Mouse (Mus musculus): ENCODE measurements around the gene Rpa1. TPM values are rescaled to one million over a fixed set of nuclear protein-coding genes. Genes with fewer than 3 reads are reported as not detected.
A peak's percentile ranks its signal among the peaks of the same experiment; 100 is the strongest.

The Rpa1 gene
- polyA plus RNA-seq, 2 experiments: 55.3 to 93.2 TPM

DNA sequence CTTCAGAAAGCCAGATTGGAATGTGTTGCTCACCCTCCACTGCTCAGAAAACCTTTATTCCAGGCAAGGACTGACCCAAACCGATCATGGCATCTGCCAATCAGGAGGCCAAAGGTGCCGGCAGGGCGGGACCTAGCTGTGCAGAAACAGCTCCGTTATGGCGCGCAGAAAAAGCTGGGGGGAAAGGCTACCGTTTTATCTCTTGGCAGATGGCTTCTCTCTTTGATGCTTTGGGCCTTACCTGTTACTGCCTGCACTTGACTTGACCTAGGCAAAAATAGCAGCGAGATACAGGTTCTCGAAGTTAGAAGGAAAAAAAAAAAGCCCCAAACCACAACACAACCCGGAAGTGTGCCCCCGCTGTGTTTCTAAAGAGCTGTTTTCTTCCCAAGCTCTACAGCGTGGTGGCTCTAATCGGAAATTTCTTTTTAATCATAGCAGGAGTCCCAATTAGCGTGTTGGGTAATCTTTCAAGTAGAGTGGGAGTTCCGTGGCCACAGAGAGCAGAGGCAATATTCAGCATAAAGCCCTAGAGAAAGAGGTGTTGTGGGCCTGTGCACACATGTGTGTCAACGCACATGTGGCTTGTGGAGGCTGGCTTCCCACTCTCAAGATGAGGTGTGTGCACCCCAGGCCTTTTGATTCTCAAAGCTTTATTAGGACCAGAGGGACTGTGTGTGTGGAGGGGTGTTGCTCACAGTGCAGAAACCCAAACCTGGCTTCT lies 68.6 kb downstream of the Rpa1 start:
- DNase-seq (ENCODE audit: low read depth in 3 of 3, low spot score in 3 of 3): peak in 1 of 3 experiments; percentile 20
- Histone ChIP-seq H3K4me1 (replicated peaks; ENCODE audit: control insufficient read depth in 2 of 2, insufficient read depth in 2 of 2, low read length in 1 of 2) (peaks cover 18 to 23% of the 10 kb centered on the region in 2 experiments), H3K9ac (replicated peaks) (peak overlapping the region; percentile 52), H3K36me3 (replicated peaks; ENCODE audit: control insufficient read depth, insufficient read depth, low read depth) (no peaks in the 10 kb centered on the region), H3K4me3 (ENCODE audit: insufficient read depth in 1 of 2, low read depth in 2 of 2, low read length in 2 of 2) (peak overlapping the region; percentile 40 to 49), H3K9me3 (ENCODE audit: control insufficient read depth, low read length) (no peaks in the 10 kb centered on the region), H3K27ac (peak overlapping the region; percentile 15), H3K27me3 (ENCODE audit: control insufficient read depth, insufficient read depth, low read length) (peaks cover 13% of the 10 kb centered on the region), H3K4me2 (ENCODE audit: low read depth) (peak overlapping the region; percentile 68)
- no peak for TF ChIP-seq EP300 (IDR thresholded peaks at IDR 0.05; ENCODE audit: low read depth)
- TF ChIP-seq CTCF (IDR thresholded peaks at IDR 0.05; ENCODE audit: low read depth): no peak
- ATAC-seq (ENCODE audit: insufficient read depth): peak; percentile 69
- WGBS (ENCODE audit: insufficient replicate concordance): 8% methylated on average over 16 of the region's 16 CpGs

DNA sequence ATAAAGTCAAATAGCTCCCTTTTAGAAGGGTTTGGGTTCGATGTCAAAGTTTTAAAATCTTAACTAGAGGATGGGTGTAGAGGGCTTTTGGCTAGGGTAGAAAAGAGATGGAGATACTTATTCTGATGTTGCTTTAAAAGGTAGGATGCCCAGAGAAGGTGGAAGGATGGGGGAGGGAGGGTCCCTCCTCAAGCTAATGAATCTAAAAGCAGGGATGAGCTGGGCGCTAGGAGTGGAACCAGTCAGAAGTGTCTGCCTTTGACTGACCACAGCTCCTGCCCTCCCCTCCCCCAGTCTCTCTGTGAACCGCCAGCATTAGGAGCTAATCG lies 69.1 kb downstream of the Rpa1 start:
- Histone ChIP-seq H3K36me3 (replicated peaks; ENCODE audit: control insufficient read depth, insufficient read depth, low read depth) (no peaks in the 10 kb centered on the region), H3K27me3 (ENCODE audit: control insufficient read depth, insufficient read depth, low read length) (peaks cover 13% of the 10 kb centered on the region), H3K4me2 (ENCODE audit: low read depth) (peak overlapping the region; percentile 68), H3K27ac (no peak overlapping the region), H3K4me3 (ENCODE audit: insufficient read depth in 1 of 2, low read depth in 2 of 2, low read length in 2 of 2) (peak overlapping the region; percentile 40 to 49), H3K9ac (replicated peaks) (peak overlapping the region; percentile 52), H3K4me1 (replicated peaks; ENCODE audit: control insufficient read depth in 2 of 2, insufficient read depth in 2 of 2, low read length in 1 of 2) (peaks cover 18 to 23% of the 10 kb centered on the region in 2 experiments), H3K9me3 (ENCODE audit: control insufficient read depth, low read length) (no peaks in the 10 kb centered on the region)
- WGBS (ENCODE audit: insufficient replicate concordance): 27% methylated on average over 4 of the region's 4 CpGs
- DNase-seq (ENCODE audit: low read depth in 3 of 3, low spot score in 3 of 3) (no peak), ATAC-seq (ENCODE audit: insufficient read depth) (no peak)
- TF ChIP-seq EP300 (IDR thresholded peaks at IDR 0.05; ENCODE audit: low read depth) (no peak), CTCF (IDR thresholded peaks at IDR 0.05; ENCODE audit: low read depth) (no peak)

DNA sequence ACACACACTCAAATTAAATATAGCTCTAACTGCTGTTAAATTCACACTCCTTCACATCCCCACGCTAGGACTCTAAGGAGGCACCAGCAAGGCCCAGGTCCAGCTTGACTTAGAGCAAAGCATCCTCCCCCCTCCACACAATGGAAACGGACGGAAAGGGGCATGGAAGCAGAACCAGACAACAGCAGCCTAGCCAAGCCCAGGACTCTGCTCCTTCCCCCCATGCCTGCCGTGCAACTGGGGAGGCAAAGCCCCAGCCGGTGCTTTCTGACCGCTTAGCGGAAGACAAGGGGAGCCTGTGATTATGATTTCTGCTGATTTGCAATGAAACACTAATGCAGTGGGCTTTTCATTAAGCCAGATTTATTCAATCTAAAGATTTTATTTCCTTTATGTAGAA lies 70.0 kb downstream of the Rpa1 start:
- H3K4me1 ChIP-seq (replicated peaks; ENCODE audit: control insufficient read depth in 2 of 2, insufficient read depth in 2 of 2, low read length in 1 of 2): peaks cover 17 to 23% of the 10 kb centered on the region in 2 experiments
- DNase-seq (ENCODE audit: low read depth in 3 of 3, low spot score in 3 of 3): no peak
- H3K27ac ChIP-seq: no peak overlapping the region
- ATAC-seq (ENCODE audit: insufficient read depth): no peak
- 75% methylated on average over 7 of the region's 7 CpGs for WGBS (ENCODE audit: insufficient replicate concordance)
- peaks cover 13% of the 10 kb centered on the region for H3K27me3 ChIP-seq (ENCODE audit: control insufficient read depth, insufficient read depth, low read length)
- no peak overlapping the region for H3K4me3 ChIP-seq (ENCODE audit: insufficient read depth in 1 of 2, low read depth in 2 of 2, low read length in 2 of 2)
- TF ChIP-seq CTCF (IDR thresholded peaks at IDR 0.05; ENCODE audit: low read depth): no peak
- no peak overlapping the region for H3K4me2 ChIP-seq (ENCODE audit: low read depth)
- H3K9me3 ChIP-seq (ENCODE audit: control insufficient read depth, low read length): no peaks in the 10 kb centered on the region
- no peak overlapping the region for H3K9ac ChIP-seq (replicated peaks)
- no peaks in the 10 kb centered on the region for H3K36me3 ChIP-seq (replicated peaks; ENCODE audit: control insufficient read depth, insufficient read depth, low read depth)

DNA sequence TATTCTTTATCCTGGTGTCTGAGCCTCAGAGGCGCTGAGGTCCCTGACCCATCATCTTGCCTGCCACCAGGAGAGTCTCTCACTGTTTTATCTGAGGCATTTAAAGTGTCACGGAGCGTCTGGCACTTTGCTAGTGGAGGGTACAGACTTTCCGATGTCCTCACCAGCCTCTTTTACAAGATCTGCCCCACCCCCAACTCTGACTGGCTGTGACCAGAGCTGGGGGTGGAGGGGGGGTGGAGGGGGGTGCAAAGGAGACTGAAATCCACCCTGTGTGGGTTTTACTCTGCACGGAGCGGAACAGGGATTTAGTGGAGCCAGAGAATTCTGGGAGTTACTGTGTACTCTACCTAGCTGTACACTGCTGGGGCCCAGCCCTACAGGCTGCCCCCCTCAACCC lies 73.1 kb downstream of the Rpa1 start:
- Histone ChIP-seq H3K4me1 (replicated peaks; ENCODE audit: control insufficient read depth in 2 of 2, insufficient read depth in 2 of 2, low read length in 1 of 2) (peaks cover 22 to 27% of the 10 kb centered on the region in 2 experiments), H3K4me3 (ENCODE audit: insufficient read depth in 1 of 2, low read depth in 2 of 2, low read length in 2 of 2) (no peak overlapping the region), H3K9me3 (ENCODE audit: control insufficient read depth, low read length) (no peaks in the 10 kb centered on the region), H3K27ac (no peak overlapping the region), H3K9ac (replicated peaks) (no peak overlapping the region), H3K27me3 (ENCODE audit: control insufficient read depth, insufficient read depth, low read length) (no peaks in the 10 kb centered on the region), H3K4me2 (ENCODE audit: low read depth) (no peak overlapping the region), H3K36me3 (replicated peaks; ENCODE audit: control insufficient read depth, insufficient read depth, low read depth) (no peaks in the 10 kb centered on the region)
- WGBS (ENCODE audit: insufficient replicate concordance): 60% methylated on average over 6 of the region's 6 CpGs
- ATAC-seq (ENCODE audit: insufficient read depth): no peak
- no peak for DNase-seq (ENCODE audit: low read depth in 3 of 3, low spot score in 3 of 3)
- TF ChIP-seq CTCF (IDR thresholded peaks at IDR 0.05; ENCODE audit: low read depth): no peak

DNA sequence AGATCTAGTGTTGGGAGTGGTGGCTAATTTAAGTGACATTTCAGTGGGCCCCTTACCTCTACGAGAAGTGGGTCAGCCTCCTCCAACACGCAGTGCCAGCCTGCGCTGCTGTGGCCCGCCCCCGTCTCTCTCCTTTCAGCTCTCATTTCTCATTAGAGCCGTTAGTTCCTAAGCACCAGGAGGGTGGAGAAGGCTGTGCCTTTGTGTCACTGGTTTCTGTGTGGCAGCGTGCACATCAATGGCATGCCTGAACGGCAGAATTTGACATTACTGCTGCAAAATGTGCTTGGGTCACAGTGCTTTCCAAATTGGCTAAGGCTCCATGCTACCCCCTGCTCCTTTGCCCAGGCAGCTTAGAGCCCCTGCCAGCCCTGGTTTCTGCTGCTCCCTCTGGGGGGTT lies 74.7 kb downstream of the Rpa1 start:
- H3K4me1 ChIP-seq (replicated peaks; ENCODE audit: control insufficient read depth in 2 of 2, insufficient read depth in 2 of 2, low read length in 1 of 2): peaks cover 24 to 29% of the 10 kb centered on the region in 2 experiments
- H3K4me3 ChIP-seq (ENCODE audit: insufficient read depth in 1 of 2, low read depth in 2 of 2, low read length in 2 of 2): no peak overlapping the region
- H3K4me2 ChIP-seq (ENCODE audit: low read depth): no peak overlapping the region
- H3K36me3 ChIP-seq (replicated peaks; ENCODE audit: control insufficient read depth, insufficient read depth, low read depth): no peaks in the 10 kb centered on the region
- ATAC-seq (ENCODE audit: insufficient read depth) (no peak), DNase-seq (ENCODE audit: low read depth in 3 of 3, low spot score in 3 of 3) (no peak)
- no peaks in the 10 kb centered on the region for H3K27me3 ChIP-seq (ENCODE audit: control insufficient read depth, insufficient read depth, low read length)
- no peak overlapping the region for H3K9ac ChIP-seq (replicated peaks)
- no peak overlapping the region for H3K27ac ChIP-seq
- TF ChIP-seq CTCF (IDR thresholded peaks at IDR 0.05; ENCODE audit: low read depth) (no peak), EP300 (IDR thresholded peaks at IDR 0.05; ENCODE audit: low read depth) (no peak)
- no peaks in the 10 kb centered on the region for H3K9me3 ChIP-seq (ENCODE audit: control insufficient read depth, low read length)
- 49% methylated on average over 8 of the region's 8 CpGs for WGBS (ENCODE audit: insufficient replicate concordance)

Data from liver, embryonic 14.5 days (tissue).